11 mouse cellular contexts compared by ENCODE assay signal in genomic region chr10:13304641-13305241, GRCm38 (mm10).
DNase-seq lines count a peak whose midpoint lies in the region; ATAC-seq and TF ChIP-seq lines count a peak whose summit lies in the region.
"Had no signal": no experiment of that assay in that cellular context is flagged by ENCODE, and none has a peak within 500 bp of the region (broad histone marks: within the 10 kb centered on the region; RNA-seq: fewer than 3 reads in every experiment).

No protein-coding gene starts in this region.

- H3K36me3 ChIP-seq in kidney, embryonic 14.5 days (ENCODE audit: control insufficient read depth, insufficient read depth, low read length): no peaks in the 10 kb centered on the region
- no peaks in the 10 kb centered on the region for H3K36me3 ChIP-seq in kidney, adult 2 months (ENCODE audit: control insufficient read depth, insufficient read depth, low read length)
- no peaks in the 10 kb centered on the region for H3K36me3 ChIP-seq in forebrain, embryonic 10.5 days (replicated peaks)

- peak overlapping the region; percentile 72; the same call in 1 of the 2 replicates for H3K27ac ChIP-seq in kidney, embryonic 14.5 days (ENCODE audit: low read depth, low read length)
- no peak overlapping the region for H3K27ac ChIP-seq in kidney, adult 2 months (ENCODE audit: insufficient read depth, low read depth, low read length)
- H3K27ac ChIP-seq in forebrain, embryonic 10.5 days: peak overlapping the region; percentile 25; the same call in 1 of the 2 replicates
- H3K27ac ChIP-seq: kidney, postnatal 0 days; liver, embryonic 14.5 days had no signal

- no peak overlapping the region for H3K4me3 ChIP-seq in kidney, embryonic 14.5 days (ENCODE audit: low read length)
- no peak overlapping the region for H3K4me3 ChIP-seq in kidney, adult 2 months (ENCODE audit: insufficient read depth, low read depth, low read length)
- no peak overlapping the region for H3K4me3 ChIP-seq in forebrain, embryonic 10.5 days

- no peak overlapping the region for H3K9ac ChIP-seq in kidney, embryonic 14.5 days (ENCODE audit: low read depth, low read length)
- H3K9ac ChIP-seq: liver, embryonic 14.5 days had no signal

- no peak for TF ChIP-seq POLR2A in kidney, adult 2 months (IDR thresholded peaks at IDR 0.05; ENCODE audit: low read depth, low read length)

- no peak for DNase-seq in kidney, adult 2 months
- DNase-seq in MN1 (ENCODE audit: low spot score): peak; percentile 66
- DNase-seq in forebrain, embryonic 10.5 days (ENCODE audit: extremely low spot score, low spot score): no peak
- DNase-seq in lung, postnatal 25 days (ENCODE audit: low spot score): peak; percentile 71
- DNase-seq in heart, postnatal 4 days: no peak
- no peak for DNase-seq in urinary bladder, adult 2 months (ENCODE audit: low spot score)
- no peak for DNase-seq in ovary, adult 18-20 months (ENCODE audit: low spot score)
- DNase-seq: cerebellum, adult 8-10 months had no signal

- H3K4me2 ChIP-seq in kidney, embryonic 14.5 days (replicated peaks; ENCODE audit: low read depth, low read length): no peak overlapping the region

- no peak for TF ChIP-seq CTCF in kidney, adult 2 months (conservative IDR thresholded peaks at IDR 0.05; ENCODE audit: insufficient read depth, insufficient read length, low read depth, low read length)

- H3K4me1 ChIP-seq in kidney, embryonic 14.5 days (ENCODE audit: control insufficient read depth, insufficient read depth, low read length): peaks cover 12% of the 10 kb centered on the region
- H3K4me1 ChIP-seq in kidney, adult 2 months (ENCODE audit: control insufficient read depth, insufficient read depth, low read length): peaks cover 9% of the 10 kb centered on the region; the same call in 1 of the 2 replicates
- peaks cover 47% of the 10 kb centered on the region for H3K4me1 ChIP-seq in forebrain, embryonic 10.5 days

- no peaks in the 10 kb centered on the region for H3K9me3 ChIP-seq in kidney, embryonic 14.5 days (ENCODE audit: control insufficient read depth, low read length)
- no peaks in the 10 kb centered on the region for H3K9me3 ChIP-seq in forebrain, embryonic 10.5 days

- no peak for ATAC-seq in kidney, embryonic 14.5 days (ENCODE audit: low FRiP score, low TSS enrichment)

- WGBS in kidney, embryonic 14.5 days: 84% methylated on average over 10 of the region's 10 CpGs
- 72% methylated on average over 10 of the region's 10 CpGs for WGBS in kidney, adult 2 months
- 72% methylated on average over 10 of the region's 10 CpGs for WGBS in forebrain, embryonic 10.5 days

- H3K27me3 ChIP-seq in kidney, embryonic 14.5 days (ENCODE audit: control insufficient read depth, insufficient read depth, low read length): no peaks in the 10 kb centered on the region
- no peaks in the 10 kb centered on the region for H3K27me3 ChIP-seq in kidney, adult 2 months (replicated peaks; ENCODE audit: control insufficient read depth, insufficient read depth, low read length)
- no peaks in the 10 kb centered on the region for H3K27me3 ChIP-seq in forebrain, embryonic 10.5 days (ENCODE audit: poor library complexity, severe bottlenecking)

Comparison
In these comparisons a context has a peak if more than half of its experiments do, and no peak if none do; other contexts are left out.
1. DNase-seq: peak in MN1 (single experiment) and lung, postnatal 25 days (single experiment); none in kidney, adult 2 months (single experiment), forebrain, embryonic 10.5 days (single experiment), heart, postnatal 4 days (single experiment), urinary bladder, adult 2 months (single experiment) and ovary, adult 18-20 months (single experiment).